Mouse (Mus musculus) heart, postnatal 14 days (tissue): ENCODE measurements around the gene Golga2. TPM values are rescaled to one million over a fixed set of nuclear protein-coding genes. Genes with fewer than 3 reads are reported as not detected.
A peak's percentile ranks its signal among the peaks of the same experiment; 100 is the strongest.
"Not testable (repeated sequence)": the region's sequence is repeated elsewhere in the genome, so short reads cannot be mapped to it uniquely, and the experiment has no call there.

Source experiments
- DNase-seq, 2 experiments: peaks; one replicate each; pipeline ENCODE4 v3.0.0; 2021 to 2022
- intact Hi-C: fragments of 180-260 bp; cut with DNase I; formaldehyde crosslinking; loops from one replicate; pipeline ENCODE4 v1.15.1; 2025
- total RNA-seq, 2 experiments: library from RNA; stranded (reverse); gene quantifications; 2 replicates each; pipeline ENCODE4 v1.2.3; 2021

Golga2 gene
- total RNA-seq, 2 experiments from 2014 or later, result 67.9 to 70.5 TPM

GRCm38 (mm10) chr2:32283986-32284385, 3.2 kb upstream of the Golga2 start:
- intact Hi-C loops, result loop anchor here (2.0 to 5.0 kb wide), 2 partner anchors 47 to 147 kb away; partner anchors contain the start of gene Pomt1
- no peak for DNase-seq

DNA sequence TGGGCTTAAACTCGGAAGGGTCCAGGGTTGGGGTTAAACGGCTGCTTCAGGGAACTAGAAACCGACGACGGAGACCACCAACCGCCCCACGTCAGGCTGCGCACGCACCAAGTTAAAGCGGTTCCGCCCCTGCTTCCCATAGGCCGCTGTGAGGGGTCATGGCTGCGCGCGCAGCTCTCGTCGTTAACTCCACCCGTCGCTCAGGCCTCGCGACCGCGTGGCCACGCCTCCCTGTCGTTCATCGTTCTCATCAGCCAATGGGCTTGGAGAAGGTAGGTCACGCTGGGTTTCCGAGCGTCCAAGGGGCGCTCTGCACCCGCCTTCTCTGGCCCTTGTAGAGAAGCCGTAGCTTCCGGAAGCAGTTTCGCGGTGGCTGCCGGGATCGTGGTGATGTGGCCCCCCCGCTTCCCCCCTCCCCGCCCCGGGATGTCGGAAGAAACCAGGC, 761 bp downstream of the Golga2 start, which contains the start of gene Swi5:
Gene Swi5, minus strand, starts transcription at position 153 of the 445 bp plus-strand sequence.
- DNase-seq, result peak; percentile 98
- intact Hi-C loops, result no loop called here

DNA sequence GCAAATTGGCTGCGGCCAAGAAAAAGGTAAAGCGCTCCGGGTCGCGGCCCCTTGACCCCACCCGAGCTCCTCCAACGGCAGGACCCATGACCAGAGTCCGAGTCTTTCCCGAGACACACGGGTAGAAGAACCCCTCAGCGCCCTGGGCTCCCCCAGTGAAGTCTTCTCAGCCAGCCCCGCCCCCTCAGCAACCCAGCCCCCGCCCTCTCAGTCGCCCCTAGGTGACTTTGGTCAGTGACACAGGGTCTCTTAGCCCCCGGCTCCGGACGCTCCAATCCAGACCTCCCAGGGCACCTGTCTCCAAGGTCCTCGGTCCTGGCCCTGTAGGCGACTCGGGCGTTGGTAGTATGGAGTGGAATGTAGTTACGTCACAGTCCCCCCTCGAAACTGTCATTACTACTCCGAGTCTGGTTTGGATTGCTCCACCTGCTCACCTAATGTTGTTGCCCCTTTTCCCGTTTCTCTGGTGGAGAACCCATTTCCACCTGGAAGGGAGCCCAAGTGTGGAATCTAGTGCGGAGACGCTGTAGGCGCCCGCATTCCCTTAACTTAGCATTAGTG, 1.3 kb downstream of the Golga2 start:
- peak in 1 of 2 experiments; percentile 51 for DNase-seq
- intact Hi-C loops, result no loop called here

GRCm38 (mm10) chr2:32289578-32289977, 2.4 kb downstream of the Golga2 start:
- intact Hi-C loops, result no loop called here
- no peak for DNase-seq

DNA sequence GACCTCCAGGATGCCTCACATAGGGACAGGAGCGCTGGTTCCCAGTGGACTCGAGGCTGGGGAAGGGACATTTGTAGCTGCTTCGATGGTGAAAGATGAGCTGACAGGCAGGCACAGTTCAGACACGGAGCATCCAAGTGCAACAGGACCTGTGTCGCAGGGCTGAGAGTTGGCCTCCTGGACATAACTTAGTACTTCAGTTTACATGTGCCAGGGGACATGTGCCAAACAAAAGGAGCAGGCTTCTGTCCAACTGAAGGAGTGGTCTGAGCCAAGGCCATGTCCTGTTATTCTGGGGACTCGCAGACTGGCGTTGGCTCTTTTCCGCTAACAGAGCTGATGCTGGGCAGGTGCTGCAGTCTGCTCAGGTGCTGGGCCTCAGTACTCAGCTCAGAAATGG, 7.2 kb downstream of the Golga2 start:
- intact Hi-C loops, result no loop called here
- peak; percentile 56 to 79 for DNase-seq

GRCm38 (mm10) chr2:32295285-32295684, 8.1 kb downstream of the Golga2 start:
- DNase-seq, result no peak
- intact Hi-C loops, result no loop called here

DNA sequence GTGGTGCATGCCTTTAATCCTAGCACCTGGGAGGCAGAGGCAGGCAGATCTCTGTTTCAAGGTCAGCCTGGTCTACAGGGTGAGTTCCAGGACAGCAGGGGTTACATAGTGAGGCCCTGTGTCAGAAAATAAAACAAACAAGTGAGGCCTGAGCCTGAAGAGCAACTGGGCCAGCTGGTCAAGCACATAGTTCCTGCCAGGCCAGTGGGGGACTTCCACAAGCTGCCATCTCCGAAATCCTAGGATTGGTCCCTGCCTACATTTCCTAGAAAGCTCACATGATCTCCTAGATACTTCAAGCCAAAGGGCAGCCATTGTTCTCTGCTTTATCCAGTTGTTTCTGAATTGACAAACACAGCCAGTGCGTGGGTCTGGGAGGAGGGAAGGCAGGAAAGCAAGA, 8.7 kb downstream of the Golga2 start:
- DNase-seq, intact Hi-C loops: not testable (repeated sequence)

GRCm38 (mm10) chr2:32299469-32299868, 12.3 kb downstream of the Golga2 start:
- intact Hi-C loops, result no loop called here
- DNase-seq, result no peak

- intact Hi-C loops, result loop anchor here (10.0 kb wide), 1 partner anchor 52 kb away; the partner anchor contains the start of genes Ciz1 and Dnm1
- no peak for DNase-seq
These were observed 15.8 kb downstream of the Golga2 start for GRCm38 (mm10) chr2:32302952-32303351.

DNA sequence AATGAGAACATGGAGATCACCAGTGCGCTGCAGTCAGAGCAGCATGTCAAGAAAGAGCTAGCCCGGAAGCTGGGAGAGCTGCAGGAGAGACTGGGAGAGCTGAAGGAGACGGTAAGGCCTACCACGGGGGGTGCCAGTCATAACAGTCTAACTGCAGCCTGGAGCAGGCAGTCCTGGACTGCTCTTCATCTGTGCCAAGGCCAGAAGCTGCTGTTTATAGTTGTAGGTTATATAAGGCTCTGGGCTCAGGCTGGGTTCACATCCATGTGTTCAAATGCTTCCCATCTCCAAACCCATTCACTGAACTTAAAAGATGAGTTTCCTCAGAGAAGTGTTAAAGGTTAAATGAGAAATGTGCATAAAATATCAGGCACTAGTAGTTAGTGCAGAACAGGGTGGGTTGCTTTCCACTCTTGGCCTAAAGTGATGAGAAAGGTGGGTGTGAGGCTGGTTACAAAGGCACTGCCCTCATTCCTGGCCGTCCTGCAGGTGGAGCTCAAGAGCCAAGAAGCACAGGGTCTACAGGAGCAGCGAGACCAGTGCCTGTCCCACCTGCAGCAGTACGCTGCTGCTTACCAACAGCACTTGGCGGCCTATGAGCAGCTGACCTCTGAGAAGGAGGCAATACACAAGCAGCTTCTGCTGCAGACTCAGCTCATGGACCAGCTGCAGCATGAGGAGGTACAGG, 17.1 kb downstream of the Golga2 start:
- peak; percentile 56 to 69 for DNase-seq
- intact Hi-C loops, result loop anchor here (10.0 kb wide), 1 partner anchor 51 kb away; the partner anchor contains the start of genes Ciz1 and Dnm1

DNA sequence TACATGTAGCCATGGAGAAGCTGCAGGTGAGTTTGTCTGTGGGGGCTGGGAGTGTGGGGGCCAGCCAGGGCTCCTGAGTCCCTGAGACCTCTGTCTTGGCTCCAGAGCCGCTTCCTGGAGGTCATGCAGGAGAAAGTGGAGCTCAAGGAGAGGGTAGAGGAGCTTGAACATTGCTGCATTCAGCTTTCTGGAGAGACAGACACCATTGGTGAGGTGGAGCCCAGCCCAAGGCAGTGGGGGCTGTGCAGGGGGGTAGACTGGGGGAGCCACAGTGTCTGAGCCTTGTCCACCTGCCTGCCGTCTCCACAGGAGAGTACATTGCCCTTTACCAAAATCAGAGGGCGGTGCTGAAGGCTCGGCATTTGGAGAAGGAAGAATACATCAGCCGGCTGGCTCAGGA, 18.5 kb downstream of the Golga2 start:
- intact Hi-C loops, result loop anchor here (5.0 to 10.0 kb wide), 2 partner anchors 49 to 87 kb away; partner anchors contain the start of genes Ciz1 and Dnm1

DNA sequence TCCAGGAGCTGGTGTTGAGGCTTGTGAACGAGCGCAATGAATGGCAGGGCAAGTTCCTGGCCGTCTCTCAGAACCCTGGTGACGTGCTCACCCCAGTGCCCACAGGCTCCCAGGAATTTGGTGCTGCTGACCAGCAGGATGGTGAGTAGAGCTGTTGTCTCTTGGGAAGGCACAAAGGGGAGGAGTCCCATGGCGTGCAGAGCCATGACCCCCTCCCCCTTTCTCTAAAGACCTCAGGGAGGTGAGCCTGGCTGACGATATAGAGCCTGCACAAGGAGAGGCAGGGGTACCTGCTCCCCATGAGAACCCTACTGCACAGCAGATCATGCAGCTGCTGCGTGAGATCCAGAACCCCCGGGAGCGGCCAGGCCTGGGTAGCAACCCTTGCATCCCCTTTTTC, 19.0 kb downstream of the Golga2 start:
- DNase-seq, result no peak
- intact Hi-C loops, result loop anchor here (5.0 to 10.0 kb wide), 2 partner anchors 49 to 86 kb away; partner anchors contain the start of genes Ciz1 and Dnm1

More for the DNA sequence above, 18.5 kb downstream of the Golga2 start:
- DNase-seq, result no peak

DNA sequence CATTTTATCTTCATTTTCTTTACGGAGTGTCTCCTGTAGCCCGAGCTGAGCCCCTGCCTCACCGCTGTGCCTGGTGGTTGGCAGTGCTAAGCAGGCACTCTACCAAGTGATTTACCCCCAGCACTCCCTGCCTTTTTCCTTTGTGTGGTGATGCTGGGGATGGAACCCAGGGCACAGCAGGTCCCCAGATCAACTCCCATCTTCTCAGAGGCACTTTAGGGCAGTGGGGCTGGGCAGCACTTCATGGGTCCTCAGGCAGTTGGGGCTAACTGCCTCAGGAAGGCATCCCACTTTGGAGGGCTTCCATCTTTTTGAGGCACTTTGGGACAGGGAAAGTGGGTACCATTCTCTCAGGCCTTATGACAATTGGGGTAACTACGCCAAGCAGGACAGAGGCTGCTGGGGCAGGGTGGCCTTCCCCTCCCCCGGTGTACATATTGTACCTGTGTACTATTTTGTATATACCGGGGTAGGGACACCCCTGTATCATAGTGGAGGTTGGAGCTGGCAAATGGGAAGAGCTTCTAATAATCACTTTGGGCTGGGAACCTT, 20.1 kb downstream of the Golga2 start:
- no peak for DNase-seq
- intact Hi-C loops, result loop anchor here (5.0 to 10.0 kb wide), 2 partner anchors 47 to 85 kb away; partner anchors contain the start of genes Ciz1 and Dnm1

GRCm38 (mm10) chr2:32307941-32308760, 21.0 kb downstream of the Golga2 start:
- intact Hi-C loops, result loop anchor here (5.0 to 10.0 kb wide), 2 partner anchors 47 to 84 kb away; partner anchors contain the start of genes Ciz1 and Dnm1
- peak; percentile 52 to 70 for DNase-seq

DNA sequence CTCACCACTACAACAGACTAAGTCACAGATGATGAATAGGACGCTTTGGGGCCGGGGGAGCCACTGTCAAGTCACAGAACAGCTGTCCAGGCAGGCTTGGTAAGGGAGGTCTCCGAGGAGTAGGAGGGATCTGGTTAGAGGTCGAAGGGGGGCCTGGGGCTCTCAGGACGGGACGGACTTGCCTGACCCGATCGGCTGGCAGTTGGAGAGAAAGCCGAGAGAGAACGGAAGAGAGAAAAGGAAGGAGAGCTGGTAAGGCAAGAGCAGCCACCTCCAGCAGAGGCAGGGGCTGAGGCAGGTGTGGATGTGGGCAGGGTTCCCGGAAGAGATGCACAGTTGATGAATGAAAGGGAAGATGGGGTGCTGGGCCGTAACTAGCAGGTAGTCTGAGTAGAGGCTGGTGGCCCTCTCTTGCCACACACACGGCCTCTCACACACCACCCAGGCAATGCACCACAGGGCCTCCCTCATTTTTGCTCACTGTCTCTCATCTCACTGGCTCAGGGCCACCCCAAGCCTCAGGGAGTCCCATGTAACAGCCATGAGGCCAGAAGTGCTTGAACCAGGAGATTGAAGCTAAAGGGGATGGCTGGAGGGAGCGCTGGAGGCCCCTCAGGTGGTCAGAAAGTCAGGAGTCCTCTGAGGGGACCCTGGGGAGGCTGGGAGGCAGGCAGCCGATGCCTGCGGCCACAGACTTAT, 21.8 kb downstream of the Golga2 start:
- intact Hi-C loops, result loop anchor here (5.0 to 10.0 kb wide), 2 partner anchors 46 to 83 kb away; partner anchors contain the start of genes Ciz1 and Dnm1
- DNase-seq, result no peak

GRCm38 (mm10) chr2:32310096-32310845, 23.1 kb downstream of the Golga2 start:
- DNase-seq, result no peak
- intact Hi-C loops, result no loop called here

GRCm38 (mm10) chr2:32311443-32312317, 24.5 kb downstream of the Golga2 start:
- intact Hi-C loops, result no loop called here
- DNase-seq, result no peak
